Mouse (Mus musculus) CD4-positive, CD25-positive, alpha-beta regulatory T cell (primary cell): ENCODE data around the gene Neu4. TPM values are rescaled to one million over a fixed set of nuclear protein-coding genes. Genes with fewer than 3 reads are reported as not detected.

Experiments
- polyA plus RNA-seq: library from polyadenylated mRNA; unstranded; fragments of 100-300 nt; shearing (Covaris generic); gene quantifications from one replicate; pipeline ENCODE4 v1.2.1, GENCODE M21; 2017

Gene Neu4
- polyA plus RNA-seq: not detected

DNA sequence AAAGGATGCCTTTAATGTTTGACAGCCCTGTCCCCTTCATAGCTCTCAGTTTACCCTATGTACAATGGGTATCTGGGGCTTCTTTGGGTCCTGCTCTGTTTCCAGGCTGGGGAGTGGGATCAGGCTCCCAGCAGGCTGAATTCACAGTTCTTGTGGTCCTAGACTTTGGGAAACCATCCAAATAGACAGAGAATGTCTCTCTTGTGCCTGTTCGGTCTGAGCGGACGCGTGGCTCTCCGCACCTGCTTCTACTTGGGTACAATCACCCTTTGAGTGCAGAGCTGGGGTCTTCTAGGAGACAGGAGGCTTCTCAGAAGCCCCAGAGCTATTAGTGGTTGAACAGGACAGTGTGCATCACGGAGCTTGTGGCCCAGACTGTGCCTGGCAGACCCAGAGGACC lies at the start of gene Neu4:
Gene Neu4 (plus strand): TSS at position 301 of the 400 bp plus-strand sequence.

DNA sequence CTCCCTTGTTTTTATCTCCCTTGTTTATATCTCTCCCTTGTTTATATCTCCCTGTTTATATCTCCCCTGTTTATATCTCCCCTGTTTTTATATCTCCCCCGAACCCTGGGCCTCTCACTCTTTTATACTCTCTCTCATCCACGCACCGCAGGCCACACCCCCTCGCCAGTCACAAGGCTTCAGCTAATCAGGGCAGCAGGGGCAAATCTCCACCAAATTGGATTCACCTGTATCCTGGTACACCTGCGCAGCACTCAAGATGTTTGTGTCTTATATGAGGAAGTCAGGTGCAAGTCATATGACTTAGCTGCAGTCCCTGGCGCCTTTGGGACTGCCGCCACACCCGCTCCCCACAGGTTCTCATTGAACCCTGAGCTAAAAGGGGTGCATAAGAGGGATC lies 30.0 kb upstream of the Neu4 start, which contains the start of gene Gal3st2c:
Gene Gal3st2c (plus strand): TSS at position 301 of the 400 bp plus-strand sequence.

DNA sequence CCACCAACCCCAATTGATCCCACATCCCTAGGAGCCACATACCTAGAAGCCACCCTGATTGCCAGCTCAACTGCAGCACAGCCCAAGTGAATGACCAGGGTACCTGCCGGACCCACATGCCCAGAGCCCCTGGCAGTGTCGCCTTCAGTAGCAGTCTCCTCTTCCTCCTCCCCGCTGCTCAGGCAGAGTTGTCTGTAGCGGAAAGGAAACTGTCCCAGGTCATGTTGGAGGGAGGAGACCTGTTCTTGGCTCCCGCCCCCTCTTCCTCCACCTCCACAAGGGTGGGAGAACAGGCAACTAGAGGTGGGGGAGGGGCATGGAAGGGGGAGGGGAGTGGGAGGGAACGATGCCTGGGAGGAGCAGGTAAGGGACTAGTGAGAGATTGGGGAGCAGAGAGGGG lies 32.1 kb downstream of the Neu4 start, which contains the start of gene Pdcd1:
Gene Pdcd1 (minus strand): TSS at position 181 of the 400 bp plus-strand sequence.

Other genes with a start within 250 kb of the Neu4 start
- gene Dtymk, start 218.5 kb upstream of the Neu4 start, polyA plus RNA-seq: 144 TPM
- 27.8 TPM for gene Ing5, start 216.5 kb upstream of the Neu4 start, polyA plus RNA-seq
- gene D2hgdh, start 195.5 kb upstream of the Neu4 start, polyA plus RNA-seq: 35.1 TPM
- gene Gal3st2, start 159.1 kb upstream of the Neu4 start, polyA plus RNA-seq: not detected
- not detected for gene Gal3st2b, start 102.1 kb upstream of the Neu4 start, polyA plus RNA-seq
- 0.10 TPM for gene Gal3st2c, start 29.9 kb upstream of the Neu4 start, polyA plus RNA-seq
- gene Pdcd1, start 32.1 kb downstream of the Neu4 start, polyA plus RNA-seq: 86.7 TPM